Mouse (Mus musculus): ENCODE results near the gene Map3k11. TPM values are rescaled to one million over a fixed set of nuclear protein-coding genes. Genes with fewer than 3 reads are reported as not detected.
A peak's percentile ranks its signal among the peaks of the same experiment; 100 is the strongest.

The Map3k11 gene
- polyA plus RNA-seq, 1 experiment from 2014 or later, result 15.1 TPM

DNA sequence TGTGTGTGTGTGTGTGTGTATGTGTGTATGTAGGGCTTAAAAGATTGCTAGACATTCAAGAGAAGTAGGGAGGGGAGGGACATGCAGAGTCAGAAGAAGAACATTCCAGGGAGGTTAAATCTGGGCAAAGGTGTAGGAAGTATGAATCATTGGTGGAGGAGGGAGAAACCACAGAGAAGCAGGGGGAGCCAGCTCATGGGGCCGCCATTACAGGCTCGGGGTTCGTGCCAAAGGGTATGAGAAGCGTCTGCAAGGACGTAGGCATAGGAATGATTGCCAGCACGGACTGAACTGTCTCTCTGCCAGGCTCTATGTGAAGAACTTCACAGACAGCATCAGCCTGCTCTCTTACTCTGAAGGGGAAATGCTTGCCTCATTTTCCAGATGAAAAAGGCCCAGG is 60.9 kb downstream of the Map3k11 start:
- Histone ChIP-seq H3K4me2 (replicated peaks) (no peak overlapping the region), H3K9me3 (no peaks in the 10 kb centered on the region), H3K4me3 (replicated peaks) (no peak overlapping the region), H3K4me1 (replicated peaks) (peaks cover 32% of the 10 kb centered on the region), H3K9ac (replicated peaks) (no peak overlapping the region), H3K27ac (no peak overlapping the region), H3K27me3 (peaks cover 88% of the 10 kb centered on the region), H3K36me3 (no peaks in the 10 kb centered on the region)
- no peak for ATAC-seq
- 89% methylated on average over 6 of the region's 6 CpGs for WGBS

- Histone ChIP-seq H3K36me3 (no peaks in the 10 kb centered on the region), H3K9ac (replicated peaks) (0 out of 2 replicates have a peak overlapping the region, but pooled peaks have one; percentile 14), H3K4me3 (replicated peaks) (no peak overlapping the region), H3K27ac (no peak overlapping the region), H3K9me3 (no peaks in the 10 kb centered on the region), H3K4me1 (replicated peaks) (peaks cover 24% of the 10 kb centered on the region), H3K4me2 (replicated peaks) (0 out of 2 replicates have a peak overlapping the region, but pooled peaks have one; percentile 3), H3K27me3 (peaks cover 88% of the 10 kb centered on the region)
- WGBS, result 6% methylated on average over 22 of the region's 22 CpGs
- no peak for ATAC-seq
Observed at GRCm38 (mm10) chr19:5750951-5751350, 62.4 kb downstream of the Map3k11 start.

- no peak overlapping the region for H3K4me3 ChIP-seq (replicated peaks)
- WGBS, result 6% methylated on average over 20 of the region's 20 CpGs
- no peak overlapping the region for H3K4me2 ChIP-seq (replicated peaks)
- no peaks in the 10 kb centered on the region for H3K9me3 ChIP-seq
- peaks cover 88% of the 10 kb centered on the region for H3K27me3 ChIP-seq
- peaks cover 21% of the 10 kb centered on the region for H3K4me1 ChIP-seq (replicated peaks)
- no peaks in the 10 kb centered on the region for H3K36me3 ChIP-seq
- no peak overlapping the region for H3K27ac ChIP-seq
- ATAC-seq, result no peak
- H3K9ac ChIP-seq (replicated peaks), result no peak overlapping the region
Observed at GRCm38 (mm10) chr19:5751742-5752141, 63.2 kb downstream of the Map3k11 start.

Small RNAs within 50 kb of the gene (microRNA-seq; reads per million reads assigned to microRNA genes)
- gene Mir6987, result 0.62 reads per million

Other genes with a start within 250 kb of the Map3k11 start
- gene Fosl1, start 241.2 kb upstream of the Map3k11 start, polyA plus RNA-seq (2015; fragmentation: Nextera tagmentation; extraction: Ambion mirVana), result not detected in 2 replicates
- 6.9 and 9.7 TPM in 2 replicates for gene Ccdc85b, start 230.8 kb upstream of the Map3k11 start, polyA plus RNA-seq (2015; fragmentation: Nextera tagmentation; extraction: Ambion mirVana)
- 183 and 192 TPM in 2 replicates for gene Fibp, start 228.1 kb upstream of the Map3k11 start, polyA plus RNA-seq (2015; fragmentation: Nextera tagmentation; extraction: Ambion mirVana)
- 5.2 and 5.7 TPM in 2 replicates for gene Ctsw, start 220.2 kb upstream of the Map3k11 start, polyA plus RNA-seq (2015; fragmentation: Nextera tagmentation; extraction: Ambion mirVana)
- 31.8 and 33.4 TPM in 2 replicates for gene Efemp2, start 214.8 kb upstream of the Map3k11 start, polyA plus RNA-seq (2015; fragmentation: Nextera tagmentation; extraction: Ambion mirVana)
- gene Mus81, start 200.3 kb upstream of the Map3k11 start, polyA plus RNA-seq (2015; fragmentation: Nextera tagmentation; extraction: Ambion mirVana), result 52.1 and 53.2 TPM in 2 replicates
- gene Cfl1, start 198.3 kb upstream of the Map3k11 start, polyA plus RNA-seq (2015; fragmentation: Nextera tagmentation; extraction: Ambion mirVana), result 3,599 and 3,660 TPM in 2 replicates
- 0.26 and 0.27 TPM in 2 replicates for gene 1700020D05Rik, start 185.0 kb upstream of the Map3k11 start, polyA plus RNA-seq (2015; fragmentation: Nextera tagmentation; extraction: Ambion mirVana)
- gene Snx32, start 178.2 kb upstream of the Map3k11 start, polyA plus RNA-seq (2015; fragmentation: Nextera tagmentation; extraction: Ambion mirVana), result 70.4 and 73.6 TPM in 2 replicates
- 0.14 TPM in 1 of 2 replicates, not detected in the other for gene Ovol1, start 128.1 kb upstream of the Map3k11 start, polyA plus RNA-seq (2015; fragmentation: Nextera tagmentation; extraction: Ambion mirVana)
- gene Ap5b1, start 120.7 kb upstream of the Map3k11 start, polyA plus RNA-seq (2015; fragmentation: Nextera tagmentation; extraction: Ambion mirVana), result 2.0 and 2.3 TPM in 2 replicates
- 91.3 and 98.9 TPM in 2 replicates for gene Rnaseh2c, start 86.9 kb upstream of the Map3k11 start, polyA plus RNA-seq (2015; fragmentation: Nextera tagmentation; extraction: Ambion mirVana)
- gene Kat5, start 78.5 kb upstream of the Map3k11 start, polyA plus RNA-seq (2015; fragmentation: Nextera tagmentation; extraction: Ambion mirVana), result 82.3 and 89.3 TPM in 2 replicates
- gene Rela, start 51.3 kb upstream of the Map3k11 start, polyA plus RNA-seq (2015; fragmentation: Nextera tagmentation; extraction: Ambion mirVana), result 30.9 and 35.4 TPM in 2 replicates
- gene Sipa1, start 25.0 kb upstream of the Map3k11 start, polyA plus RNA-seq (2015; fragmentation: Nextera tagmentation; extraction: Ambion mirVana), result 10.8 and 14.1 TPM in 2 replicates
- gene Pcnx3, start 166 bp downstream of the Map3k11 start, polyA plus RNA-seq (2015; fragmentation: Nextera tagmentation; extraction: Ambion mirVana), result 25.6 and 29.1 TPM in 2 replicates
- gene Kcnk7, start 15.6 kb downstream of the Map3k11 start, polyA plus RNA-seq (2015; fragmentation: Nextera tagmentation; extraction: Ambion mirVana), result 0.15 TPM in 1 of 2 replicates, not detected in the other
- 8.9 and 10.5 TPM in 2 replicates for gene Ehbp1l1, start 37.6 kb downstream of the Map3k11 start, polyA plus RNA-seq (2015; fragmentation: Nextera tagmentation; extraction: Ambion mirVana)
- 179 and 197 TPM in 2 replicates for gene Fam89b, start 40.9 kb downstream of the Map3k11 start, polyA plus RNA-seq (2015; fragmentation: Nextera tagmentation; extraction: Ambion mirVana)
- 7.1 and 9.5 TPM in 2 replicates for gene Ltbp3, start 52.2 kb downstream of the Map3k11 start, polyA plus RNA-seq (2015; fragmentation: Nextera tagmentation; extraction: Ambion mirVana)
- 64.9 and 70.0 TPM in 2 replicates for gene Scyl1, start 82.7 kb downstream of the Map3k11 start, polyA plus RNA-seq (2015; fragmentation: Nextera tagmentation; extraction: Ambion mirVana)
- gene Frmd8, start 186.5 kb downstream of the Map3k11 start, polyA plus RNA-seq (2015; fragmentation: Nextera tagmentation; extraction: Ambion mirVana), result 16.8 and 19.0 TPM in 2 replicates
- 1.4 and 2.0 TPM in 2 replicates for gene Slc25a45, start 189.1 kb downstream of the Map3k11 start, polyA plus RNA-seq (2015; fragmentation: Nextera tagmentation; extraction: Ambion mirVana)
- gene Tigd3, start 205.4 kb downstream of the Map3k11 start, polyA plus RNA-seq (2015; fragmentation: Nextera tagmentation; extraction: Ambion mirVana), result 16.4 and 16.9 TPM in 2 replicates
- 157 and 158 TPM in 2 replicates for gene Dpf2, start 224.3 kb downstream of the Map3k11 start, polyA plus RNA-seq (2015; fragmentation: Nextera tagmentation; extraction: Ambion mirVana)
- gene Cdc42ep2, start 236.1 kb downstream of the Map3k11 start, polyA plus RNA-seq (2015; fragmentation: Nextera tagmentation; extraction: Ambion mirVana), result 7.5 and 7.8 TPM in 2 replicates